Mouse (Mus musculus) heart, postnatal 25 days (tissue): Measurements from ENCODE around the gene Themis2. TPM values are rescaled to one million over a fixed set of nuclear protein-coding genes. Genes with fewer than 3 reads are reported as not detected.
"Not testable (repeated sequence)": the region's sequence is repeated elsewhere in the genome, so short reads cannot be mapped to it uniquely, and the experiment has no call there.

ENCODE experiments used
- DNase-seq: peaks from one replicate; pipeline ENCODE4 v3.0.0; 2022; ENCODE audit warnings: low spot score
- intact Hi-C: fragments of 180-260 bp; cut with DNase I; formaldehyde crosslinking; loops from one replicate; pipeline ENCODE4 v1.15.1; 2025
- total RNA-seq, 2 experiments: library from RNA; stranded (reverse); gene quantifications; 2 replicates each; pipeline ENCODE4 v1.2.3; 2021

Themis2 gene
- total RNA-seq, 2 experiments from 2014 or later = 1.9 to 2.0 TPM

DNA sequence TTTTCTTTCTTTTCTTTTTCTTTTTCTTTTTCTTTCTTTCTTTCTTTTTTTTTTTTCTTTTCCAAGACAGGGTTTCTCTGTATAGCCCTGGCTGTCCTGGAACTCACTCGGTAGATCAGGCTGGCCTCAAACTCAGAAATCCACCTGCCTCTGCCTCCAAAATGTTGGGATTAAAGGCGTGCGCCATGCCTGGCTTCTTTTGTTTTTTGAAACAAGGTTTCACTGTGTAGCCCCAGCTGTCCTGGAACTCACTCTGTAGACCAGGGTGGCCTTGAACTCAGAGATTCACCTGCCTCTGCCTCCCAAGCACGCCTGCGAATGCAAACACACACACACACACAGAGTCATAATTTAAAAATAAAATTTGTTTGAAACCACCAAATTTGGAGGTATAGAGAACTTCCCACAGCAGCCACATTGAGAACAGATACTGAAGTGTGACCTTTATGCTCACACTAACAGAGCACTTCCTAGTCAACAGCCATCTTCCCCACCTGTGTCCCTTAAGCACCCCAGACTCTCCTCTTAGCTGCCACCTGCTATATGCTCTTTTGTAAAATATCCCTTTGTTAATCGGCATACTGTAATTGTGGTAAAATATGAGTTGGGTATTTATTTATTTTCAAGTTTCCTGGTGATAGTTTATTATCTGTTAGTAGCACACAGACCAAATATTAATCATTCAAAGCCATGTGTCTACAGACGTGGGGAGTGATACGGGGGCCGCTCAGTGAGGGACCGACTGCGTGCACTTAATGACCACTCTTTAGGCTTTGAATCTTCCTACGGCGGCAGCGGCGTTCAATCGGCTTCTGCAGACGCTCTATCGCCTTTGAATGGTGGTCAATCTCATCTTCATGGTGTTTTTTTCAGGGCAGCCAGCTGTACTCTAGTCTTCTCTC, 5.2 kb upstream of the Themis2 start:
- intact Hi-C loops = no loop called here
- no peak for DNase-seq

DNA sequence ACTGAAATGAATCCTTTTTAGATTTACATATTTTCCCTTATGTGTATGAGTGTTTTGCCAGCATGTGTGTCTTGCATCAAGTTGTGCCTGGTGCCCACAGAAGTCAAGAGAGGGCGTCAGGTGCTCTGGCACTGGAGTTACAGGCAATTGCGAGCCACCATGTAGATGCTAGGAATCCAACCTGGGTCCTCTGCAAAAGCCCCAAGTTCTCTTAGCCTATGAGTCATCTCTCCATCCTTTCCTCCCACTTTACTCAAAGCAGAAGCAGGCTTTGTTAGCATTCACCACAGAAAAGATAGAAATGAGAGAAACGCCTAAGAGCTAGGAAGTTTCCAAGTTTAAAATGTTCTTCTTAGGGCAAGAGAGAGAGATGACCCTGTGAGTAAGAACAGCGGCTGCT, 3.7 kb upstream of the Themis2 start:
- intact Hi-C loops = no loop called here
- no peak for DNase-seq

- DNase-seq, intact Hi-C loops: not testable (repeated sequence)
Measured at GRCm38 (mm10) chr4:132798666-132799065, 2.5 kb upstream of the Themis2 start.

DNA sequence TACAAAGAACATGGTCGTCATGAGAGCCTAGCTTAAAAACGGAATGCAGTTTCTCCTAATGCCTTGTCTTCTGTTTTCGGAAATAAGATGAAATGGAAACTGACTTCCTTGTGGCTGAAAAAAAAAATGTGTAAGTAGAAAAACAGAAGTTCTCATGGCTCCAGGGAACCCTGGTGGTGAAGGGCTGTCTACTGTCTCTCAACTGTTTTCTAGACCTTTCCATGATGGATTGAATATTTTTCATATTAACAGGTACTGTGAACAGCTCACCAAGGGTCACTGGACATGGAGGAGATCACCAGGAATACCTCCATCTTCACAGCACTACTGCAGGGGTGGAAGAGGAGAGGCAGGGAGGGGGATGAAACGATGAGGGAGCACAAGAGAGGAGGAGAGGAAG, 1.8 kb upstream of the Themis2 start:
- DNase-seq = no peak
- intact Hi-C loops = no loop called here

- no peak for DNase-seq
- intact Hi-C loops = no loop called here
Measured at GRCm38 (mm10) chr4:132797461-132797860, 1.3 kb upstream of the Themis2 start.

GRCm38 (mm10) chr4:132795171-132795570, 1.0 kb downstream of the Themis2 start:
- intact Hi-C loops = no loop called here
- no peak for DNase-seq

- DNase-seq = no peak
- intact Hi-C loops = no loop called here
Measured at GRCm38 (mm10) chr4:132794760-132795159, 1.4 kb downstream of the Themis2 start.

DNA sequence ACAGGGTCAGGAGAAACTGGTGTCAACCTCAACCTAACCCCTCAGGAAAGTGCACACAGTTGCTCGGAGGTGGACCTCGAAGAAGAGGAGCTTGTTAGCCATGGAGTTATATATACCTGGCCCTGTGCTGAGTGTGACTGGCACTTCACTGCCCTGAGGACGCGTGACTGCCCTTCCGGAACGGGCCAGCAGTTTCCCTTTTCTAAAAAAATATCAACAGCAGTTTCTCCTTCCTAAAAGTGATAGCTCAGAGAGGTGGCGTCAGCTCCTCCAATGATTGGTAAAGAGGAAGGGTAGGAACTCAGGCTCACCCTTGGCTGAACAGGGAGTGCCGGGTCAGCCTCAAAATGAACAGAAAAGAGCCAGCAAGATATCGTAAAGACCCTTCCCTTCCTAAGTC, 2.2 kb downstream of the Themis2 start:
- no peak for DNase-seq
- intact Hi-C loops = no loop called here

DNA sequence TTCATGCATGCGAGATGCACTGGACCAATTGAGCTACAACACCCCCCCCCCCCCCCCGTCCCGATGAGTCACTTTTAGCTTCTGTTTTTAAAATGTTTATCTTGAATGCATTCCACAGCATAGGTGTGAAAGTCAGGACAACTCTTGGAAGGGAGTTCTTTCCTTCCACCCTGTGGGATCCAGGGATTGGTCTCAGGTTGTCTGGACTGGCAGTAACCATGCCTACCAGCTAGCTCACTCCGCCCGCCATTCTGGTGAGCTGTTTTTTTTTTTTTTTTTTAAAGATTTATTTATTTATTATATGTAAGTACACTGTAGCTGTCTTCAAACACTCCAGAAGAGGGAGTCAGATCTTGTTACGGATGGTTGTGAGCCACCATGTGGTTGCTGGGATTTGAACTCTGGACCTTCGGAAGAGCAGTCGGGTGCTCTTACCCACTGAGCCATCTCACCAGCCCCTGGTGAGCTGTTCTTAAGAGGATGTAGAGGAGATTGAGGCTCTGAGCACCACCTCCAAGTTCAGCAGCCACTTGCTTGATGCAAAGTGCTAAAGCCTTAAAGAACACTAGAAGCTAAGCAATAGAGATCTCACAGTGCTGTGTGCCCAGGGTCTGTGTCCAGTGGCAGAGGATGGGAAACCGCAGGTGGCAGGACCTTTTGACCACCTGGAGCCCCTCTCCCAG, 2.7 kb downstream of the Themis2 start:
- intact Hi-C loops, DNase-seq: not testable (repeated sequence)

- DNase-seq = no peak
- intact Hi-C loops = no loop called here
Measured at GRCm38 (mm10) chr4:132789731-132790130, 6.5 kb downstream of the Themis2 start.

DNA sequence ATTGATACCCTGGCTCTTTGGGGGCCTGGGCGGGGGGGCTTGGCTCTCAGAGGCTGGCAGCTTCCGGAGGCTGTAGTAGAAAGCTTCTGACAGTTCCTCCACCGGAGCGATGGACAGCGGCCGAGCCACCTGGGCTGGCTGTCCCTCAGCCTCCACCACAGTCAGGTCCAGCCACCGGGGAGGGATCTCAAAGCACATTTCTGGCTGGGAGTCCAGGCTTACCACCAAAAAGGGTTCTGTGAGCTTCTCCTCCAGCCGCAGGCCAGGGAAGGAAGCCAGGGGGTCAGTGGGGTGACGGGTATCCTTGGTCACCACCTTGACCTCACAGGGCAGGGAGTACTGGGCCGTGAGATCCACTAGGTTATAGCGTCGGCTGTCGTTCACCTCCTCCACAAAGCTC, 11.0 kb downstream of the Themis2 start:
- no peak for DNase-seq
- intact Hi-C loops = no loop called here

- intact Hi-C loops = no loop called here
Measured at GRCm38 (mm10) chr4:132783732-132784131, 12.5 kb downstream of the Themis2 start.

DNA sequence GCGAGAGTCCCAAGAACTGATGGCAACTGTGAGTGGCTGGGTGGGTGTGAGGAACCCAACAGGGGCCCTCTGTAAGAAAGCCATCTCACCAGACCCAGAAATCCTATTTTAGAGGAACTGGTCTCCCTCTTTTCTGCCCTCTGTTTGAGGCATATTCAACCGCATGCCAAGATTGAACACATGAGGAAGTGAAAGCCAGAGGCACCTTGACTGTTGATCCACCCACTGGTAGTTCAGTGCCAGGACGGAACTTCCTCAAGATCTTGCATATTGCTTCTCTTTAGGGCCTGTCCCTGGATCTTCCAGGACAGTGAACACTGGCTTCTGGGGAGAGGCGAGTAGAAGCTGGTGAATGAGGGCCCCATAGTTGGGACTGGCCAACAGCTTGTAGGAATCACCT, 15.9 kb downstream of the Themis2 start:
- DNase-seq = no peak
- intact Hi-C loops = no loop called here

More at GRCm38 (mm10) chr4:132783732-132784131, 12.5 kb downstream of the Themis2 start:
- DNase-seq = no peak

DNA sequence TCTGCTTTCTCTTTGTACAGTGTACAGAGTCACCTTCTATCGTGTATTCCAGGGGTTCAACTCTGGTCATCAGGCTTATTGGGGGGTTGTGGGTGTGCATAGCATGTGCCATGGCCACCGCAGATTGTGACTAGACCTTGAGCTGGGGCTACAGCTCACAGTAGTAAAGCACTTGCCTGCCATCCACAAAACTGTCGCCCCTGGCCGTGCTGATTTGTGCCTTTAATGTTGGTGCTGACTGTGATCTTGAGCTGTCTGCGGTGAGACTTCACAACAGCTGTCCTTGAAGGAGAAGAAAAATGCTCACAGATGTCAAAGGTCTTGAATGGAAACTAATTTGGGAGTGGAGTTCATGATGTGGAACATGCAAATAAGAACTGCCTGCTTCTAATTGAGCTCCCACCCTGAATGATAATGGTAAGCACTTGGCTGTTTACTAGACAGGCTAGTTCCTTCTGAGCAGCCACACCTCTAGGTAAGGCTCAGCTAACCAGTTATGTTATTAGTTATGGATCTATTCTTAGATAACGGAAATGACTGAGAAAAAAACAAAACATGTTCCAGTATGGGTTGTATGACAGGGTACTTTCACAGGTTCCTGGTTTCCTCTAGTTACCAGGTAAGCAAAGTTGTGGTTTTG, 17.5 kb downstream of the Themis2 start:
- intact Hi-C loops = no loop called here
- no peak for DNase-seq

GRCm38 (mm10) chr4:132776764-132777163, 19.4 kb downstream of the Themis2 start:
- DNase-seq = peak; percentile 29
- intact Hi-C loops = loop anchor here (1.0 to 2.0 kb wide), 2 partner anchors 48 to 154 kb away; no protein-coding TSS in a partner anchor

DNA sequence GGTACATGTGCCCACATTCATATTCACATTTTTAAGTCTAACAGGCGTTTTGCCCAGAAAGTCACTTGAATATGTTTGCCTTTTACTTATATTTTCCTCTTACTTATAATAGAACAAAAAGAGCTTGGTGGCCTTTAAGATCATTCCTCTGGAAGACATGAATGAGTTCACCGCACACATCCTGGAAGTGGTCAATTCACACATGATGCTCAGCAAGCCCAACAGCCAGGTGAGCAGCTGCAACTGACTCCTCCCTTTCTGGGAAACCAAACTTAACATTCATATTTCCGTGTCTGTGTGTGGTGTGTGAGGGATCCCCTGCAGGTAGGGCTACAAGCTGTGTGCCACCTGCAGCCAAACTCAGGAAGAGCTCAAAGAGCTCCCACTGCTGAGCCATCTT, 21.3 kb downstream of the Themis2 start:
- no peak for DNase-seq
- intact Hi-C loops = no loop called here

GRCm38 (mm10) chr4:132771776-132772175, 24.4 kb downstream of the Themis2 start:
- no peak for DNase-seq
- intact Hi-C loops = no loop called here

DNA sequence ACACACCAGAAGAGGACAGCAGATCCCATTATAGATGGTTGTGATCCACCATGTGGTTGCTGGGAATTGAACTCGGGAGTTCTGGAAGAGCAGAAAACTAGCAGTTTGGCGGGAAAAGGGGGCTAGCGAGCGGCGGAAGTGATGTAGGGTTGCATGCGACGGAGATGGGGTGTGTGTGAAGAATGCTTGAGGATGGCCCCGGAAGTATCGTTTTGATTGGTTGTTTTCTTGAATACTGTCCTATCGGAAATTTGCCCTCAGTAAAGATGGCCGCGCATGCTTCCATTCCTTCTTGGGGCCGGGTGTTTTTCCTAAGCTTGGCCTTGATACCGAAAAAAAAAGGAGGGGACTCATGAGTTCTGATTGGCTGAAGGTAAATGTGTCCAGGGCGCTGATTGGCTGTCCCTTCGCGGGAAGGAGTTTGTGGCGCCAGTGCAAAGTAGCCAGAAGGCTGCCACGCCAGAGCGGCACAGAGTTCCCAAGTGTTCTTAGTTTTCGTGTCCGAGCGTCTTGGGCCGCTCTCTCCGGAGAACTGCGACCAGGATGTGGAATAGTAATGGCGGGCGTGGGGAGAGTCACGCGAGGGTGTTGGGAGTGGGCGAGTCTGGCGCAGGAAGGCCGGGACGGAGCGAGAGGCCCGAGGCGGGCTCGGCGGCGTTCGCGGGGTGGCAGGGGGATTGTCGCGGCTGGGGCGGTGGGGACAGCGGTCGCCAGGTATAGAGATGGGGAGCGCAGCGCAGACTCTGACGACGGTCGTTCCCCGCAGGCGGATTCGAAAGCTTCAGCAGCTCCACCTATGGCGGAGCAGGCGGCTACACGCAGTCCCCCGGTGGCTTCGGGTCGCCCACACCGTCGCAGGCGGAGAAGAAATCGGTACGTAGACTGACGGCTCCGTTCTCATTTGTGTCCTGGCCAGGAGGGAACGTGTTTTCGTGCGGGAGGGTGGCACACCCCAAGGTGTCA, 28.0 kb downstream of the Themis2 start, which contains the start of gene Rpa2:
Gene Rpa2, plus strand, starts transcription at position 419 of the 963 bp plus-strand sequence.
- intact Hi-C loops = no loop called here
- DNase-seq = peak; percentile 96

GRCm38 (mm10) chr4:132763125-132763524, 33.1 kb downstream of the Themis2 start:
- intact Hi-C loops = not testable (repeated sequence)

More at GRCm38 (mm10) chr4:132763125-132763524, 33.1 kb downstream of the Themis2 start:
- not testable (repeated sequence) for DNase-seq
